ENCODE assay signal across 8 mouse cellular contexts in genomic region chr15:89177121-89177520, GRCm38 (mm10). TPM values are rescaled to one million over a fixed set of nuclear protein-coding genes. Genes with fewer than 3 reads are reported as not detected.
DNase-seq lines count a peak whose midpoint lies in the region; TF ChIP-seq lines count a peak whose summit lies in the region.

No protein-coding gene starts in this region.

- H3K27ac ChIP-seq in embryonic fibroblast, embryonic 13.5 days (ENCODE audit: insufficient read depth, low read length) = peak overlapping the region; percentile 21; the same call in 1 of the 2 replicates
- peak overlapping the region; percentile 72 for H3K27ac ChIP-seq in spleen, adult 2 months (ENCODE audit: insufficient read depth, low read length)

- TF ChIP-seq CTCF in embryonic fibroblast, embryonic 13.5 days (IDR thresholded peaks at IDR 0.05; ENCODE audit: borderline replicate concordance, insufficient read depth, low read length) = no peak
- no peak for TF ChIP-seq CTCF in spleen, adult 2 months (IDR thresholded peaks at IDR 0.05; ENCODE audit: extremely low read depth, insufficient read depth, insufficient read length, insufficient replicate concordance)

- H3K4me3 ChIP-seq in embryonic fibroblast, embryonic 13.5 days (ENCODE audit: insufficient read depth, low read length) = no peak overlapping the region
- no peak overlapping the region for H3K4me3 ChIP-seq in spleen, adult 2 months (ENCODE audit: extremely low read depth, insufficient read depth, insufficient read length)

- no peaks in the 10 kb centered on the region for H3K36me3 ChIP-seq in spleen, adult 2 months (ENCODE audit: control insufficient read depth, insufficient read depth, low read length)

- intact Hi-C loops in heart, postnatal 14 days (cut with DNase I) = no loop called here

- 0 out of 2 replicates have a peak, but pooled peaks cover 2% of the 10 kb centered on the region for H3K27me3 ChIP-seq in spleen, adult 2 months (ENCODE audit: control insufficient read depth, insufficient read depth, low read length)

- no peak for TF ChIP-seq POLR2A in embryonic fibroblast, embryonic 13.5 days (IDR thresholded peaks at IDR 0.05; ENCODE audit: low read depth, low read length)
- no peak for TF ChIP-seq POLR2A in spleen, adult 2 months (IDR thresholded peaks at IDR 0.05; ENCODE audit: low read depth, low read length)

- DNase-seq in ES-CJ7 (ENCODE audit: low read depth, low spot score) = peak; percentile 89
- DNase-seq in adrenal gland, adult 2 months = peak; percentile 95
- DNase-seq in heart, postnatal 14 days = peak; percentile 89 to 94
- DNase-seq in kidney, postnatal 4 days = peak; percentile 85 to 87
- DNase-seq in lung, postnatal 4 days = peak; percentile 92 to 93
- peak in 1 of 2 experiments; percentile 64 for DNase-seq in spleen, adult 2 months (ENCODE audit: low read depth in 1 of 2, low spot score in 2 of 2)
- no peak for DNase-seq in thymus, postnatal 14 days

- H3K4me1 ChIP-seq in embryonic fibroblast, embryonic 13.5 days (ENCODE audit: control insufficient read depth, insufficient read depth, low read length) = peaks cover 10% of the 10 kb centered on the region
- peaks cover 36% of the 10 kb centered on the region for H3K4me1 ChIP-seq in spleen, adult 2 months (ENCODE audit: control insufficient read depth, insufficient read depth, insufficient read length)

- WGBS in spleen, adult 2 months = 11% methylated on average over 5 of the region's 5 CpGs

RNA-seq across cellular contexts. Expression of gene Plxnb2, which starts 3.5 kb away (rescaled TPM):
- total RNA-seq in adrenal gland, adult 2 months (2021) = 100 to 1,000 TPM in 1 of 2 experiments, 10 to 100 TPM in 1; 94.8 to 118 TPM
- polyA plus RNA-seq in adrenal gland, adult 2 months (2012; rRNA removed) = 168 and 182 TPM in 2 replicates
- 194 and 237 TPM in 2 replicates for polyA plus RNA-seq in embryonic fibroblast, embryonic 13.5 days (2011; ENCODE audit: insufficient read length, low read depth, missing spikeins)
- 100 to 1,000 TPM in 1 of 2 experiments, 10 to 100 TPM in 1; 98.2 to 101 TPM for total RNA-seq in heart, postnatal 14 days (2021)
- polyA plus RNA-seq in spleen, adult 2 months (2012; rRNA removed) = 89.4 and 96.8 TPM in 2 replicates

RNA-seq across cellular contexts. Expression of gene Dennd6b, which starts 19.2 kb away (rescaled TPM):
- total RNA-seq in adrenal gland, adult 2 months (2021) = 1 to 10 TPM; 5.2 to 5.7 TPM
- polyA plus RNA-seq in adrenal gland, adult 2 months (2012; rRNA removed) = 24.0 and 24.9 TPM in 2 replicates
- 3.1 and 4.2 TPM in 2 replicates for polyA plus RNA-seq in embryonic fibroblast, embryonic 13.5 days (2011; ENCODE audit: insufficient read length, low read depth, missing spikeins)
- 10 to 100 TPM in 1 of 2 experiments, 1 to 10 TPM in 1; 9.7 to 10.1 TPM for total RNA-seq in heart, postnatal 14 days (2021)
- polyA plus RNA-seq in spleen, adult 2 months (2012; rRNA removed) = 25.2 and 30.8 TPM in 2 replicates

RNA-seq across cellular contexts. Expression of gene Mapk11, which starts 27.7 kb away (rescaled TPM):
- total RNA-seq in adrenal gland, adult 2 months (2021) = 1 to 10 TPM; 2.5 to 3.6 TPM
- 4.1 and 4.4 TPM in 2 replicates for polyA plus RNA-seq in adrenal gland, adult 2 months (2012; rRNA removed)
- 7.3 and 10.8 TPM in 2 replicates for polyA plus RNA-seq in embryonic fibroblast, embryonic 13.5 days (2011; ENCODE audit: insufficient read length, low read depth, missing spikeins)
- total RNA-seq in heart, postnatal 14 days (2021) = 1 to 10 TPM; 2.3 to 3.7 TPM
- polyA plus RNA-seq in spleen, adult 2 months (2012; rRNA removed) = 29.0 and 35.1 TPM in 2 replicates

RNA-seq across cellular contexts. Expression of gene Ppp6r2, which starts 34.2 kb away (rescaled TPM):
- total RNA-seq in adrenal gland, adult 2 months (2021) = 10 to 100 TPM; 38.6 to 54.4 TPM
- 565 and 749 TPM in 2 replicates for polyA plus RNA-seq in adrenal gland, adult 2 months (2012; rRNA removed)
- 32.4 and 43.1 TPM in 2 replicates for polyA plus RNA-seq in embryonic fibroblast, embryonic 13.5 days (2011; ENCODE audit: insufficient read length, low read depth, missing spikeins)
- 10 to 100 TPM; 57.8 to 61.2 TPM for total RNA-seq in heart, postnatal 14 days (2021)
- polyA plus RNA-seq in spleen, adult 2 months (2012; rRNA removed) = 120 and 255 TPM in 2 replicates

RNA-seq across cellular contexts. Expression of gene Mapk12, which starts 36.6 kb away (rescaled TPM):
- 10 to 100 TPM in 1 of 2 experiments, 1 to 10 TPM in 1; 6.7 to 10.2 TPM for total RNA-seq in adrenal gland, adult 2 months (2021)
- 5.9 and 9.1 TPM in 2 replicates for polyA plus RNA-seq in adrenal gland, adult 2 months (2012; rRNA removed)
- polyA plus RNA-seq in embryonic fibroblast, embryonic 13.5 days (2011; ENCODE audit: insufficient read length, low read depth, missing spikeins) = 10.1 and 16.4 TPM in 2 replicates
- 10 to 100 TPM; 16.8 to 18.7 TPM for total RNA-seq in heart, postnatal 14 days (2021)
- 3.7 and 3.9 TPM in 2 replicates for polyA plus RNA-seq in spleen, adult 2 months (2012; rRNA removed)
